Mouse (Mus musculus) c-Kit-positive CD71-negative TER-119-negative erythroid progenitor cells, embryonic 14.5 days (primary cell): ENCODE data around the gene Pla2g1b.
A peak's percentile ranks its signal among the peaks of the same experiment; 100 is the strongest.
"Not testable (repeated sequence)": the region's sequence is repeated elsewhere in the genome, so short reads cannot be mapped to it uniquely, and the experiment has no call there.

Experiments
- DNase-seq: peaks from one replicate; pipeline ENCODE4 v3.0.0-alpha.2; 2013; ENCODE audit warnings: low read depth

The Pla2g1b gene

DNA sequence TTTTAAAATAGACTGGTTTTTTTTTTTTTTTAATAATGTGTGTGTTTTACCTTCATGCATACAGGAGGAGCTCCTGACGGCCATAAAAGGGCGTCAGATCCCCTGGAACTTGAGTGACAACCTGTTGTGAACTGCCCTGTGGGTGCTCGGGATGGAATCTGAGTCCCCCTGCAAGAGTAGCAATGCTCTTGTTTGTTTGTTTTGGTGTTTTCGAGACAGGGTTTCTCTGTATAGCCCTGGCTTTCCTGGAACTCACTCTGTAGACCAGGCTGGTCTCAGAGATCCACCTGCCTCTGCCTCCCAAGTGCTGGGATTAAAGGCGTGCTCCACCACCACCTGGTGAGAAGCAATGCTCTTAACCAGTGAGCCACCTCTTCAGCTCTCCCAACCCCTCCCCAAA is 18.9 kb downstream of the Pla2g1b start:
- DNase-seq: no peak

DNA sequence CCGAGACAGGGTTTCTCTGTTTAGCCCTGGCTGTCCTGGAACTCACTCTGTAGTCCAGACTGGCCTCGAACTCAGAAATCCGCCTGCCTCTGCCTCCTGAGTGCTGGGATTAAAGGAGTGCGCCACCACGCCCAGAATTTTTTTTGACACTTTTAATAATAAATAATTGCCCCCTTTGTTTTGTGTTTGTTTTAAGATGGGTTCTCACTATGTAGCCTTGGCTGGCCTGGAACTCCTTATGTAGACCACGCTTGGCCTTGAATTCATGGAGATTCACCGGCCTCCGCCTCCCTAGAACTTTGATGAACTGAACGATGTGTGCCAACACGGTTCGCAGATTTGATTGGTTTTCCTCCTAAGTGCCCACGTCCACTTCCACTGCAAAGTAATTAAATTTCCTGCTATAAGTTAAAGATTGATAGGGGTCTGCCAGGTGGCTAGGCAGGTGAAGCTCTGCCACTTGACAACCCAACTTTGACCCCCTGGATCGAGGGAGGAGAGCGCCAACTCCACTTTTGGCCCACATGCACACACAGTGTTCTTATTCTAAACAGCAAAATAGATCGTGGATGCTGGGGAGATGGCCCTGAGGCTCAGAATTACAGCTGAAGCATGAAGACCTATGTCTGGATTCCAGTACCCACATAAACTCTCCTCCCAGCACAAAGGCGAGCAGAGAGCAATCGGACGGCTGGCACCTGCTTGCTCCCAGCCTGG is 19.6 kb downstream of the Pla2g1b start:
- DNase-seq: no peak

DNA sequence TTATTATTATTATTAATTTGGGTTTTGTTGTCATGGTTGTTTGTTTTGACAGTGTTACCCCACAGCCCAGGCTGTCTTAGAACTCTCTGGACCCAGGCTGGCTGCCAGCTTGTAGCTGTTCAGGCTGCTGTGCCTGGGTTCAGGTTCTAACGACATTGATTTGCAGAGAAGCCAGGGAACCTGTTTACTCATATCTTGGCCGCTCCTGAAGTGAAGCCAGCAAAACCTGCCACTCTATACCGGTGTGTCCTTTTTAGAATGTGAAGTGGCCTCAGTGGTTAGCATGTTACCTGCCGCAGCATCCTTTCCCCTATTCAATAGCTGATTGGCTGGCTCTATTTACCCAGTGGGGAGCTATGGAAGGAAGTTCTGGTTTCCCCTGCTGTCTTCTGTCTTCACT is 20.7 kb downstream of the Pla2g1b start:
- DNase-seq: no peak

DNA sequence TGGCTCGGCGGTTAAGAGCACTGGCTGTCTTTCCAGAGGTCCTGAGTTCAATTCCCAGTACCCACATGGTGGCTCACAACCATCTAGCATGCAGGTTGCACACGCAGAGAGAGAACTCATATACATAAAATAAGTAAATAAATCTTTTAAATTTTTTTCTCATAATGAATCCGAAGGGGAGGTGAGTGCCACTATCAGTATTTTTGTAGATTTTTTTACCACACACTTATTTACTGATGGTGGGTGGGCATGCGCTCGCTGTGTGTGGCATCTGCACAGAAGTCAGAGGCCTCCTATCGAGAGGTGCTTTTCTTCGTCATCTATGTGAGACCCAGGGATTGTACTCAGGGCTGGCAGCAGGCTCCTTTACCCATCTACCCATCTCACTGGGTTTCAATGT is 21.3 kb downstream of the Pla2g1b start:
- DNase-seq: no peak

DNA sequence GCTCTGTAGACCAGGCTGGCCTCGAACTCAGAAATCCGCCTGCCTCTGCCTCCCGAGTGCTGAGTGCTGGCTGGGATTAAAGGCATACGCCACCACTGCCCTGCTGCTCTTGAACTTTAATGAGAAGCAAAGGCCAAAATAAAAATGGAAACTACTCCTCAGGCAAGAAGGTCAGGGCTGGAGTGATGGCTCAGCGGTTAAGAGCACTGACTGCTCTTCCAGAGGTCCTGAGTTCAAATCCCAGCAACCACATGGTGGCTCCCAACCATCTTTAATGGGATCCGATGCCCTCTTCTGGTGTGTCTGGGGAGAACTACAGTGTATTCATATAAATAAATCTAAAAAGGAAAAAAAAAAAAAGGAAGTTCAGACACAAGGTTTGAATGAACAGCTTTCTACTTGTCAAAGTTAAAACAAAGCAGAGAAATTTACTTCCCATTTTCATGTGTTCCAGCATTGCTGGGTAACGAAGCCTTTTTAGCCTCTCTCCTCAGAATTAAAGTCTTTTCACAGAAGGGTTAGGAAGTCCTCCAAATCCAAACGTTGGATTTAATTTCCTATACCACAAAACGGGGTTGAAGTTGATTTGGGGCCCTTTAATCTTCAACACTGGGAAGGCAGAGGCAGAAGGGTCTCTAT is 22.0 kb downstream of the Pla2g1b start:
- DNase-seq: no peak

DNA sequence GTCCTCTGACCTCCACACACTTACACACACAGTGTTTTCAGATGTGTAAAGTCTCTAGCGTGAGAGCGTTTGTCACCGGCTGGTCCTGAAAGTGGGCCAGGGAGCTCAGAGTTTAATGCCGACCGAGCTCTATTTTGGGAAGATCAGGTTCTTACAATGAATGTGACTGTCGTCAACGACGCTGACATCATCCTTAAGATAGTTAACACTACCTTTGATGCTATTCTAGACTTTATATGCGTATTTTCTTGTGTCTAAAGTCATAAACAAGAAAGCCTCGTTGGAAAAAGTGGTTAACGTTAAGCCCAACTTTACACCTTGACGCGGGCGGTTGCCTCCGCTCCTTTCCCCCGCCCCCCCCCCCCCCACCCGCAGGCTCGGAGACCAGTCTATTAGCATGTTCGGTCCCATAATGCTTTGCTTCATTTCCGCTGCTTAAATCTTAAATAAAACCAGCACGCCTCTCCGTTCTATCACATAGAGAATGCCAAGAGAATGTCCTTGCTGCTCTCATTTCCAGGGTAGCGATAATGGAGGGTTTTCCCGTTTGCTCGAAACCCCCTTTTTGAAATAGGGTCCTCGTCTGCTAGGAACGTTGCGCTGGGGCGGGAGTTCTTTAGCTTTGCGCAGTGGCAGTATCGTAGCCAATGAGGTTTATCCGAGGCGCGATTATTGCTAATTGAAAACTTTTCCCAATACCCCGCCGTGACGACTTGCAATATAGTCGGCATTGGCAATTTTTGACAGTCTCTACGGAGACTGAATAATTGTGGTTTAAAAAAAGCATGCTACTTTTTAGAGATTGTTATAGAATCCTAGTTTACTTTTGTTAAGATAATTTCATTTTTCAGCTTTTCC is 23.0 kb downstream of the Pla2g1b start:
- DNase-seq: no peak

DNA sequence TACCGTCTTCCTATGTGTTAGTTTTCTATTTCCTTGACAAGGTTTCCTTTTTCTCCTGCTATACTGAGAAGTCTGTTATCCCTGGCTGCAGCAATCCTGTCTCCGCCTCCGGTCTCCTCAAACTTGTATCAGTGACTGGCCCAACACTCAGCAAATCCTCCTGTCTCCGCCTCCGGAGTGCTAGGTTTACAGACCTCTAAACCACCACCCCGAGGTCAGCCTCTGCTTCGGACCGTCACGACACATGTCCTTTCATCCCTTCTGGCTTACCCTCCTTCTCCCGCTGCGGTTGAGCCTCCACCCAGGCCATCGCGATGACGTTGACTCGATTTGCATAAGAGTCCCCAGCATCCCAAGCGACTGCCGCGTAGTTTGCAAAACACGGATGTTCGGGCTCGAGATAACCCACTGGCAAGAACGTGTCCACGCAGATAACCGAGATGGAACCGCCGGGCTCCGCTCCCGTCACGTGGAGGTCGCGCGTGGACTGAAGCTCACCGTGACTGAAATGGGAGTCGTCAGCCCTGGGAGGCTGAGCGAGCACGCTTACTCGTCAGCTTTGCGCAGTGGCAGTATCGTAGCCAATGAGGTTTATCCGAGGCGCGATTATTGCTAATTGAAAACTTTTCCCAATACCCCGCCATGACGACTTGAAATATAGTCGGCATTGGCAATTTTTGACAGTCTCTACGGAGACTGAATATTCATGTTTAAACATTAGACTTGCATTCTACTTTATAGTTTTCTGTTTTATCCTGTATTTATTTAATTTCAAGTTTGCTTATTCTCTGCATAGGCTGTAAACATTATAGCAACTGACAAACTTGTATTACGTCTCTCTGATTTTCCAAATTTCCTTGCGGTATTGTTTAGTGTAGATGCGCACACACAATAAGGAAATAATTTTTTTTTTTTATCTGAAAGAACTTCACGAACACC is 23.9 kb downstream of the Pla2g1b start:
- peak; percentile 87 for DNase-seq

DNA sequence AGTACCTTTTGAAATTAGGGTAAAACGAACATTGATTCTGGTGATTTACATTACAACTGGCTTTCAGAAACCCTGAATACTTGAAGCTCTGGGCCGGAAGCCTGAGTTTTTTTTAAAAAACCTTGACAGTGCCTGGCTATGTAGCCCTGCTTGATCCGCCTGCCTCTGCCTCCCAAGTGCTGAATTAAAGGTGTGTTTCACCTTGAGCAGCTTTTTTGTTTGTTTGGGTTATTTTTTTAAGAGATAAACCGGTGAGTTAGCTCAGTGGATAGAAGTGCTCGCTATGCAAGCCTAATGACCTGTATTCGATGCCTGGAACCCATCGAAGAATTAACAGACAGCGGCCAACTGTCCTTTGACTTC is 24.6 kb downstream of the Pla2g1b start:
- DNase-seq: no peak

DNA sequence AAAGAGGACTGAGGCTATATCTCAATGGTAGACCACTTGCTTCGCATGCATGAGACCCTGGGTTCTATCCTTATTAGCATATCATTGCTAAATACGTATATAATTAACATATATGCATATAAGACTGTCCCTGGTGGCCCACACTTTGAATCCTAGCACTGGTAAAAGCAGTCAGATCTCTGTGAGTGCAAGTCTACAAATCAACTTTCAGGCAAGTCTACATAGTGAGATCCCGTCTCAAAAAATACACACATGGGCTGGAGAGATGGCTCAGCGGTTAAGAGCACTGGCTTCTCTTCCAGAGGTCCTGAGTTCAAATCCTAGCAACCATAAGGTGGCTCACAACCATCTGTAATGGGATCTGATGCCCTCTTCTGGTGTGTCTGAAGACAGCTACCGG is 25.0 kb downstream of the Pla2g1b start:
- no peak for DNase-seq

DNA sequence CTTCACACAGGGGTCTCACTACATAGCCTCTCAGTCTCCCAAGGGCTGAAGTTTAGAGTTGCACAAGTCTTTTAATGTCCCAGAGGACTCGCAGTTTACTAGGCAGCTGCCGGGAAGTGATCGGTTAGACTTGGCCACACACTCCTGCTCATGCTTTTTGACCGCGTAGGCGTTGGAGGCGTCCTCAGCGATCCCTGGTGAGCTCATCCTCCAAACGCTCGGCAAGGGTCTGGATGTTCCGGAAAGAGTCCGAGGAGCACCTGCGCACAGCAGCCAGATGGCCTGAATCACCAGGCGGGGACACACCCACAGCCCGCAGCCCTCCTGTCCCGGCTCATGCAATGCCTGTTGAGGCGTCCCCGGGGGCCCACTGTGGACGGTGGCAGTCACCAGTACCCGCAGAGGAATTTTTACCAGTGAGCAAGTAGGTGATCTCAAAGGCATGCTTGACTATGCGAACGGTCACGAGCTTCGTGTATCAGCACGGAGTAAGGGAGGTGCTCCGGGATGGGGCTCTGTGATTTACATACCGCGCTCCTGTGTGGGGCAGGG is 25.8 kb downstream of the Pla2g1b start:
- peak; percentile 85 for DNase-seq

DNA sequence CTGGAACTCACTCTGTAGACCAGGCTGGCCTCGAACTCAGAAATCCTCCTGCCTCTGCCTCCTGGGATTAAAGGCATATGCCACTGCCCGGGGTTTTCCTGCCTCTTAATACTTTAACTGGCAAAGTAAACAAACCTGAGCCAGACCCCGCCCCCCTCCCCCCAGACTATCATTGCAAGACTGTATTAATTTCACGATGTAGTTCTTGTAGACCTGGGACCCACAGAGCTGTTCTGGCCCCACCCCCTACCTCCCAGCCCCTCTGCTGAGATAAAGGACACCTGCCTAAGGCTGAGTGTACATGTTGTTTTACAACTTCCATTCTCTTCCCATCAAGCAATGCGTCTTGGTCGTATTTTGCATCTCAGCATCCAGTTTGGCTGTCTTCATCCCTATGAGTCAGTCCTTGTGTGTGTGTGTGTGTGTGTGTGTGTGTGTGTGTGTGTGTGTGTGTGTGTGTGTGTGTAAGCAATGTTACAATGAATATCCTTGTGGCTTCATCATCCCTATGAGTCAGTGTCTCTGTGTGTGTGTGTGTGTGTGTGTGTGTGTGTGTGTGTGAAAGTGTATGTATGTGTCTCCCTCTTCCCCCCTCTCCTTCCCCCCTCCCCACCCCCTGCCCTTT is 26.8 kb downstream of the Pla2g1b start:
- no peak for DNase-seq

DNA sequence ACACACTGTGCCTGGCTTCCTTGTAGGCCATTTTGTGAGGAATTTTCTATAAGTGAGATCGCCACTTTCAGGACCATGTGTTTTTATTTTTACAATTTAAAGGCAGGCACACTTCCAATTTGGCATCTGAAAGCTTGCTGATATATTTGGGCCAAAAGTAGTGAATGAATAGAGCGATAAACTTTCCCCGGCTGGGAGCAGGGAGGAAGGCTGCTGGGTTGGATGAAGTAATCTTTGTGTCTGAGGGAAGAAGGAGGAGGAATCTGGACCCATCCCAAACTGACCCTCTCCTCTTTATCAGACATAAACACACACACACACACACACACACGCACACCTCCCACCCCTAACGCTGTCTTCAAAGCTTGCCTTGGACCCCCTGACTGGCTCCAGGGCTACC is 27.4 kb downstream of the Pla2g1b start:
- no peak for DNase-seq

DNA sequence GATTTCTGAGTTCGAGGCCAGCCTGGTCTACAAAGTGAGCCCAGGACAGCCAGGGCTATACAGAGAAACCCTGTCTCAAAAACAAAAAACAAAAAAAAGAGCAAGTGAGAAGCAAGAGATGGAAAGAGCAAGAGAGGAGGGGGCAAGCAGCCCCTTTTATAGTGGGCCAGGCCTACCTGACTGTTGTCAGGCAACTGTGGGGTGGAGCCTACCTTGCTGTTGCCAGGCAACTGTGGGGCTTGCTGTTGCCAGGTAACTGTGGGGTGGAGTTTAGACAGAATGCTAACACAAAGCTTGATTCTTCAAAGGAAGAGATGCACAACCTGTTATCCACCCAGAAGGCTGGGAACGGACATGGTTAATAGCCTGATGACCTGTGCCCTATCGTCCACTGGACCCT is 29.6 kb downstream of the Pla2g1b start:
- DNase-seq: not testable (repeated sequence)

DNA sequence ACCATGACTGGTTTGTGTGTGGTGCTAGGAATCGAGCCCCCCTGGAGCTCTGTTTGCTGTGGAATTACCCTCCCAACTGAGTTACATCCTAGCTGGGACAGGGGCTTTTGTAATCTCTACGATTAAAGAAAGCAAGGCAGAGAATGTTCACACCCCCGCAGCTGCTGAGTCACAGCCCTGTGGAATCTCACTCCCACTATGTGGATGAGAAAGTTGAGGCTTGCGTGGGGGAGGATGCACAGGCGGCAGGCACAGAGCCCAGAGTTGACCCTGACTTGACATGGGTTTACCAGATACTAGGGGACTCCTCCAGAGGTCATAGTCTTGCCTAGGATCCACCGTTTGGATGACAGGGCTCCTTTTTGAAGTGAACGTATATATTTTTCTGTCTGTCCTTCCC is 31.0 kb downstream of the Pla2g1b start:
- DNase-seq: no peak

DNA sequence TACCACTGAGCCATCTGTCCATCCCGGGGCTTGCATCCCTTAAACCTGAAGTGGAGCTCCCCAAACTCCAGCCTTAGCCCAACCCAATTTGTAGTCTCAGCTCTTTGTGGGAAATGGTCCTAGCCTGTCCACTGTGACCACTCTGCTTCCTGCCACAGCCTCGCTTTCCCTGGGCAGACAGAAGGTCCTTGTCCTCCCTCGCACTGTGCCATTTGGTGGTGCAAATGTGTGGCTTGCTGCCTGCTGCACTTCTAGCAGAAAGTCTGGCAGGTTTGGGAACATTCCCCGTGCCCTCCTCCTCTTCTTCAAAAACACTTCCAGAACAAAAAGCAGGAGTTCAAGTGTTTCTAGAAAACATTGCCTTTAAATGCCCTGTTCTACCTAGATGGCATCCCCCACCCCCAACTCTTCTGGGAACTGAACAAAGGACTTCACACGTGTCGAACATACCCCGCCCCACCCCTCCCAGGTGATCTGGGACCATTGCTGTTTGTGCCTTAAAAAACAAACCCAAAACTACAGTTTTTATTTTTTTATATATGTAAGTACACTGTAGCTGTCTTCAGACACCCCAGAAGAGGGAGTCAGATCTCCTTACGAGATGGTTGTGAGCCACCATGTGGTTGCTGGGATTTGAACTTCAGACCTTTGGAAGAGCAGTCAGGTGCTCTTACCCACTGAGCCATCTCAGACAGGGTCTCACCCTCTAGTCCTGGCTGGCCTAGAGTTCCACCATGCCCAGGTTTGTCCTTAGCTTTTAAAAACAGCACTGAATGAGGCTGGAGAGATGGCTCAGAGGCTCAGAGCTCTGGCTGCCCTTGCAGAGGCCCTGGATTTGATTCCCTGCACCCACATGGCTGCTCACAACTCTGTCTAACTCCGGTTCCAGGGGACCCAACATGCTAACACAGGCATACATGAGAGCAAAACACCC is 32.5 kb downstream of the Pla2g1b start:
- DNase-seq: no peak

DNA sequence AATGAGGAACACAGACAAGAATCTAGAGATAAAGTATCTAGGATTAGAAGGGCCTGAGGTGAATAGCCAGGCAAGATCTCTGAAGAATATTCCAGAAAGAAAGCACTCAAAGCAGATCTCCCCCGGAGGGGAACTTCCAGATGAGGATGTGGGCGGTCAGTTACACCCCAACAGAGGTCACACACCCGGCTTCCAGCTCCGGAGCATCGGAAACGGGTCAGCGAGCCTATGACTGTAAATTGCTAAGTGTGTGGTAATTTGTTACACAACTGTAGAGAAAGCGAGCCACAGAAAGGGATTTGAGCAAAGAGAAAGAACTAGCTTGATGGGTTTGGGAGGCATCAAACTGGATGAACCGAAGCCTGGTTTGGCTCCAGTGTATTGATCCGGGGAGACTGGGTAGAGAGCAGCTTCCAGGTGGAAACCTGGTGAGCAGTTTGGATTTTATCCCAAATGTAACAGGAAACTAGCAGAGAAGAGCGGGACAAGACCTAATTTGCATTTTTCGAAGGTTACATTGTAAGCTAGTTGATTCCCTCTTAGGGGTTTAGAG is 34.4 kb downstream of the Pla2g1b start:
- DNase-seq: no peak

DNA sequence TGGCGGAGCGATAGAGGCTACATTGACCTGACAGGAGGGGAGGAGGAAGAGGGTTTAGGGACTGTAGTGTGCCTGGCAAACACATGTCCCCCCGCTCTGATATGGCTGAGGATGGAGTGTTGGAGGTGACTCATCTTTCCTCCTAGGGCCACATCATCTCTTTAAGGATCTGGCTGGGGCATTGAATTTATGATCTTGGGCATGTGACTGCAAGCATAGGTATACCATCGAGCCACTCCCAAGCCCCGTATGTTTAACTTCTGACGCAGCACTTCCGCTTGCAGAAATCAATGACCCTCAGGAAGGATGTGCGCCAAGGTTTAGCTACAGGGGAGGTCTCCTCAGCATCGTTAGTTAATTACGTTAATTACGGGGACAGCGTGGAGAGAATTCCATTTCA is 37.0 kb downstream of the Pla2g1b start:
- DNase-seq: no peak

DNA sequence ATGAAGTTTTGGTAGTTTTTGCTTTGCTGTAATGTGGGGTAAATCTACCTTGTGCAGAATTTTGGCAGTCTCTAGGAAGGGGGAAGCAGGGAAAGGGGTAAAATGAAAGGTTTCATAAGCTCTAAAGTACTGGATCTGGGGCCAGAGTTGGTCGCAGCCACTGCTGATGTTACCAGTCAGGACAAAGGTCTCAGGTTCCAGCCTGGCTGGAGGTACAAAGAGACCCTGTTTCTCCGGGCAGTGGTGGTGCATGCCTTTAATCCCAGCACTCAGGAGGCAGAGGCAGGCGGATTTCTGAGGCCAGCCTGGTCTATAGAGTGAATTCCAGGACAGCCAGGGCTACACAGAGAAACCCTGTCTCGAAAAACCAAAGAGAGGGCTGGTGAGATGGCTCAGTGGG is 39.6 kb downstream of the Pla2g1b start:
- DNase-seq: not testable (repeated sequence)

DNA sequence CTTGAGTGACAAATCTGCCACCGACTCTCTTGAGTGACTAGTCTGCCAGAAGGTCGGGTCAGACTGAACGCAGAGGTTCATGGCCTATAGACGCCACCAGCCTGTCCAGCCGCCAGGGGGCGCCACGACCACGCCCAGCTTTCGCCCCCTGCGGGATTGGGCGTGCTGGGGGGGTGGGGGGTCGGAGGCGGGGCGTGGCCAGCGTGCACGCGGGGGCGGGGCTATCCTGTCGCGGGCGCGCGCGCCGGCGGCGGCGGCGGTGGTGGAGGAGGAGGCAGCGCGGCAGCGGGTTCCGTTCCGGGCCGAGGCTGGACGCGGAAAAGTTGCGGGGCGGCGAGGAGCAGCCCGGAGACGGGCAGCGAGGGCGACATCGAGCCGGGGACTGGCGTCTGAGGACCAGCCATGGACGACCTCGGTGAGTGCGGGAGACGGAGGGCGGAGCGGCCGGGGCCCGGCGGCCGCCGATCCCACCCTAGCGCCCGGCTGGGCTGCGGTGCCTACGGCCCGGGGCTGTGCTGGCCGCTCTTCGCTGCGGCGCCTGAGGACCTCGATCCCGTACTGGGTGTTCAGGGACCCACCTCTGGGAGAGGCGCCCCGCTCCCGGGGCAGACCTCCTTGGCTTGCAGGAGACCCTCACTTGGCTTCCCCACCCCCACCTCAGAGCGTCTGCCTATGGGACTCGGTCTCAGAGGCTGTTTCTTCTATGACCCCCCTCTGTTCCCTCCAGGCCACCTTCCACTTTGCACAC is 40.6 kb downstream of the Pla2g1b start, which contains the start of gene Pxn:
Pxn (plus strand) TSS at position 223 of the 748 bp plus-strand sequence.
- DNase-seq: peak; percentile 82
